Mouse (Mus musculus) liver, adult 2 months (tissue): Measurements from ENCODE around the gene Hmgn1.

Experiments
- CTCF ChIP-seq: fragments of 200-500 bp; IDR thresholded peaks from 2 replicates; pipeline ENCODE4 v1.5.1; 2011; ENCODE audit warnings: low read depth, low read length, control low read depth
- POLR2A ChIP-seq: fragments of 200-500 bp; IDR thresholded peaks from 2 replicates; pipeline ENCODE4 v1.6.1; 2011; ENCODE audit warnings: low read length, control low read depth; ENCODE audit not compliant: insufficient read depth; ENCODE audit errors: extremely low read depth

- TF ChIP-seq CTCF (no peak), POLR2A (no peak)
Observed at GRCm38 (mm10) chr16:96161336-96161735, 33.8 kb upstream of the Hmgn1 start.
